Mouse (Mus musculus): ENCODE measurements around the gene Zfand2b. TPM values are rescaled to one million over a fixed set of nuclear protein-coding genes. Genes with fewer than 3 reads are reported as not detected.

The Zfand2b gene
- polyA plus RNA-seq, 2 experiments, result 40.2 to 53.2 TPM

GRCm38 (mm10) chr1:75128641-75129040 lies 39.8 kb upstream of the Zfand2b start:
- Histone ChIP-seq H3K27ac (replicated peaks; ENCODE audit: low read depth, low read length) (no peak overlapping the region), H3K9me3 (ENCODE audit: control insufficient read depth, low read length) (no peaks in the 10 kb centered on the region), H3K36me3 (ENCODE audit: control insufficient read depth, insufficient read depth, low read length) (no peaks in the 10 kb centered on the region), H3K4me2 (replicated peaks; ENCODE audit: low read depth, low read length, severe bottlenecking) (no peak overlapping the region), H3K27me3 (ENCODE audit: control insufficient read depth, insufficient read depth, low read length) (no peaks in the 10 kb centered on the region), H3K4me1 (ENCODE audit: control insufficient read depth, insufficient read depth, low read length) (0 out of 2 replicates have a peak, but pooled peaks cover 5% of the 10 kb centered on the region), H3K9ac (ENCODE audit: low read depth, low read length, severe bottlenecking) (no peak overlapping the region), H3K4me3 (replicated peaks; ENCODE audit: low read length) (no peak overlapping the region)
- 74% methylated on average over 3 of the region's 3 CpGs for WGBS
- ATAC-seq (ENCODE audit: low FRiP score, low read depth) (no peak), DNase-seq (ENCODE audit: low spot score) (no peak)
- TF ChIP-seq POLR2A (IDR thresholded peaks at IDR 0.05; ENCODE audit: borderline replicate concordance, extremely low read depth, insufficient read depth, insufficient read length), result no peak

- WGBS, result 63% methylated on average over 12 of the region's 12 CpGs
- no peaks in the 10 kb centered on the region for H3K27me3 ChIP-seq (ENCODE audit: control insufficient read depth, insufficient read depth, low read length)
- no peaks in the 10 kb centered on the region for H3K9me3 ChIP-seq (ENCODE audit: control insufficient read depth, low read length)
- H3K4me3 ChIP-seq (replicated peaks; ENCODE audit: low read length), result no peak within 1 kb of the TSS
- no peak within 1 kb of the TSS for H3K9ac ChIP-seq (ENCODE audit: low read depth, low read length, severe bottlenecking)
- no peak within 1 kb of the TSS for H3K4me2 ChIP-seq (replicated peaks; ENCODE audit: low read depth, low read length, severe bottlenecking)
- DNase-seq (ENCODE audit: low spot score), result no peak
- no peaks in the 10 kb centered on the region for H3K4me1 ChIP-seq (ENCODE audit: control insufficient read depth, insufficient read depth, low read length)
- ATAC-seq (ENCODE audit: low FRiP score, low read depth), result no peak
- no peak within 1 kb of the TSS for H3K27ac ChIP-seq (replicated peaks; ENCODE audit: low read depth, low read length)
- TF ChIP-seq POLR2A (IDR thresholded peaks at IDR 0.05; ENCODE audit: borderline replicate concordance, extremely low read depth, insufficient read depth, insufficient read length), result no peak
- H3K36me3 ChIP-seq (ENCODE audit: control insufficient read depth, insufficient read depth, low read length), result peaks cover 36% of the 10 kb centered on the region
Observed at GRCm38 (mm10) chr1:75133421-75134207, 34.8 kb upstream of the Zfand2b start, which contains the start of gene Slc23a3. Gene Slc23a3 (minus strand): TSS chr1:75133890.

GRCm38 (mm10) chr1:75136293-75136692 lies 32.2 kb upstream of the Zfand2b start:
- 71% methylated on average over 6 of the region's 6 CpGs for WGBS

GRCm38 (mm10) chr1:75136730-75137129 lies 31.7 kb upstream of the Zfand2b start:
- Histone ChIP-seq H3K9me3 (ENCODE audit: control insufficient read depth, low read length) (no peaks in the 10 kb centered on the region), H3K9ac (ENCODE audit: low read depth, low read length, severe bottlenecking) (no peak overlapping the region), H3K4me2 (replicated peaks; ENCODE audit: low read depth, low read length, severe bottlenecking) (no peak overlapping the region), H3K4me1 (ENCODE audit: control insufficient read depth, insufficient read depth, low read length) (peaks cover 7% of the 10 kb centered on the region), H3K27ac (replicated peaks; ENCODE audit: low read depth, low read length) (no peak overlapping the region), H3K27me3 (ENCODE audit: control insufficient read depth, insufficient read depth, low read length) (no peaks in the 10 kb centered on the region), H3K36me3 (ENCODE audit: control insufficient read depth, insufficient read depth, low read length) (peaks cover 48% of the 10 kb centered on the region), H3K4me3 (replicated peaks; ENCODE audit: low read length) (no peak overlapping the region)
- TF ChIP-seq POLR2A (IDR thresholded peaks at IDR 0.05; ENCODE audit: borderline replicate concordance, extremely low read depth, insufficient read depth, insufficient read length), result no peak
- no peak for DNase-seq (ENCODE audit: low spot score)
- ATAC-seq (ENCODE audit: low FRiP score, low read depth), result no peak
- 40% methylated on average over 3 of the region's 3 CpGs for WGBS

More at GRCm38 (mm10) chr1:75136293-75136692, 32.2 kb upstream of the Zfand2b start:
- Histone ChIP-seq H3K4me3 (replicated peaks; ENCODE audit: low read length) (no peak overlapping the region), H3K36me3 (ENCODE audit: control insufficient read depth, insufficient read depth, low read length) (peaks cover 48% of the 10 kb centered on the region), H3K4me1 (ENCODE audit: control insufficient read depth, insufficient read depth, low read length) (peaks cover 7% of the 10 kb centered on the region), H3K4me2 (replicated peaks; ENCODE audit: low read depth, low read length, severe bottlenecking) (no peak overlapping the region), H3K9ac (ENCODE audit: low read depth, low read length, severe bottlenecking) (no peak overlapping the region), H3K9me3 (ENCODE audit: control insufficient read depth, low read length) (no peaks in the 10 kb centered on the region), H3K27ac (replicated peaks; ENCODE audit: low read depth, low read length) (no peak overlapping the region), H3K27me3 (ENCODE audit: control insufficient read depth, insufficient read depth, low read length) (no peaks in the 10 kb centered on the region)
- ATAC-seq (ENCODE audit: low FRiP score, low read depth) (no peak), DNase-seq (ENCODE audit: low spot score) (no peak)
- TF ChIP-seq POLR2A (IDR thresholded peaks at IDR 0.05; ENCODE audit: borderline replicate concordance, extremely low read depth, insufficient read depth, insufficient read length), result no peak

GRCm38 (mm10) chr1:75138448-75138847 lies 30.0 kb upstream of the Zfand2b start:
- no peak overlapping the region for H3K4me3 ChIP-seq (replicated peaks; ENCODE audit: low read length)
- H3K9ac ChIP-seq (ENCODE audit: low read depth, low read length, severe bottlenecking), result no peak overlapping the region
- WGBS, result 97% methylated on average over 2 of the region's 2 CpGs
- no peak for ATAC-seq (ENCODE audit: low FRiP score, low read depth)
- no peak for DNase-seq (ENCODE audit: low spot score)
- no peak overlapping the region for H3K27ac ChIP-seq (replicated peaks; ENCODE audit: low read depth, low read length)
- TF ChIP-seq POLR2A (IDR thresholded peaks at IDR 0.05; ENCODE audit: borderline replicate concordance, extremely low read depth, insufficient read depth, insufficient read length), result no peak
- H3K27me3 ChIP-seq (ENCODE audit: control insufficient read depth, insufficient read depth, low read length), result no peaks in the 10 kb centered on the region
- peaks cover 7% of the 10 kb centered on the region for H3K4me1 ChIP-seq (ENCODE audit: control insufficient read depth, insufficient read depth, low read length)
- no peak overlapping the region for H3K4me2 ChIP-seq (replicated peaks; ENCODE audit: low read depth, low read length, severe bottlenecking)
- H3K9me3 ChIP-seq (ENCODE audit: control insufficient read depth, low read length), result no peaks in the 10 kb centered on the region
- H3K36me3 ChIP-seq (ENCODE audit: control insufficient read depth, insufficient read depth, low read length), result peaks cover 48% of the 10 kb centered on the region

Measured in limb, embryonic 14.5 days (tissue).